Mouse (Mus musculus) intestine, embryonic 16.5 days (tissue): ENCODE measurements at regions not wholly inside any gene's neighbourhood (a gene's known extent, or its start where the extent isn't known, plus 50 kb on each side); places are given as distances from the start of the nearest gene placed in this dataset.

Experiments
- ATAC-seq: fragments of 200-750 bp; cut with Nextera tagmentation; 2 replicates; pipeline ENCODE4 v1.8.0; 2017; ENCODE audit warnings: moderate TSS enrichment, moderate library complexity
- H3K27ac ChIP-seq: fragments of 300-500 bp; sonication (generic); 2 replicates; pipeline ENCODE4 v1.5.1; 2014; ENCODE audit warnings: mild to moderate bottlenecking, low read length
- H3K27me3 ChIP-seq: fragments of 300-500 bp; sonication (generic); replicated peaks from 2 replicates; pipeline ENCODE4 v1.6.1; 2014; ENCODE audit warnings: low read length, control low read depth, mixed read lengths; ENCODE audit not compliant: control insufficient read depth, insufficient read depth
- H3K36me3 ChIP-seq: fragments of 300-500 bp; sonication (generic); 2 replicates; pipeline ENCODE4 v1.6.1; 2014; ENCODE audit warnings: low read length, control low read depth; ENCODE audit not compliant: control insufficient read depth, insufficient read depth
- H3K4me1 ChIP-seq: fragments of 300-500 bp; sonication (generic); 2 replicates; pipeline ENCODE4 v1.6.1; 2014; ENCODE audit warnings: low read length, control low read depth, mixed read lengths; ENCODE audit not compliant: control insufficient read depth, insufficient read depth
- H3K4me2 ChIP-seq: fragments of 300-500 bp; sonication (generic); 2 replicates; pipeline ENCODE4 v1.6.1; 2014; ENCODE audit warnings: low read depth, low read length, control low read depth
- H3K4me3 ChIP-seq: fragments of 300-500 bp; sonication (generic); 2 replicates; pipeline ENCODE4 v1.5.1; 2014; ENCODE audit warnings: mild to moderate bottlenecking, low read length
- H3K9ac ChIP-seq: fragments of 300-500 bp; sonication (generic); 2 replicates; pipeline ENCODE4 v1.6.1; 2014; ENCODE audit warnings: low read depth, low read length
- H3K9me3 ChIP-seq: fragments of 300-500 bp; sonication (generic); 2 replicates; pipeline ENCODE4 v1.6.1; 2016; ENCODE audit warnings: low read length, control low read depth; ENCODE audit not compliant: control insufficient read depth
- WGBS: fragments of 180-500 bp; shearing (Covaris S2); extraction: QIAGEN DNeasy Blood & Tissue Kit; methylation state at CpG from one replicate; pipeline ENCODE4 v1.1.7; 2014; 5-methylcytosine and 5-hydroxymethylcytosine counted together

GRCm38 (mm10) chr12:59460997-59461961, 241.8 kb upstream of the Fbxo33 start:
- Histone ChIP-seq H3K9ac (no peak overlapping the region), H3K4me3 (no peak overlapping the region), H3K4me2 (no peak overlapping the region), H3K9me3 (no peaks in the 10 kb centered on the region), H3K27ac (no peak overlapping the region), H3K4me1 (no peaks in the 10 kb centered on the region), H3K36me3 (no peaks in the 10 kb centered on the region), H3K27me3 (no peaks in the 10 kb centered on the region)
- 70% methylated on average over 10 of the region's 10 CpGs for WGBS
- no peak for ATAC-seq

- no peak overlapping the region for H3K4me2 ChIP-seq
- ATAC-seq = no peak
- no peaks in the 10 kb centered on the region for H3K9me3 ChIP-seq
- no peak overlapping the region for H3K4me3 ChIP-seq
- H3K27me3 ChIP-seq = no peaks in the 10 kb centered on the region
- 72% methylated on average over 5 of the region's 5 CpGs for WGBS
- no peak overlapping the region for H3K9ac ChIP-seq
- H3K27ac ChIP-seq = no peak overlapping the region
- no peaks in the 10 kb centered on the region for H3K4me1 ChIP-seq
- no peaks in the 10 kb centered on the region for H3K36me3 ChIP-seq
Measured at GRCm38 (mm10) chr12:59456175-59456851, 236.8 kb upstream of the Fbxo33 start.

DNA sequence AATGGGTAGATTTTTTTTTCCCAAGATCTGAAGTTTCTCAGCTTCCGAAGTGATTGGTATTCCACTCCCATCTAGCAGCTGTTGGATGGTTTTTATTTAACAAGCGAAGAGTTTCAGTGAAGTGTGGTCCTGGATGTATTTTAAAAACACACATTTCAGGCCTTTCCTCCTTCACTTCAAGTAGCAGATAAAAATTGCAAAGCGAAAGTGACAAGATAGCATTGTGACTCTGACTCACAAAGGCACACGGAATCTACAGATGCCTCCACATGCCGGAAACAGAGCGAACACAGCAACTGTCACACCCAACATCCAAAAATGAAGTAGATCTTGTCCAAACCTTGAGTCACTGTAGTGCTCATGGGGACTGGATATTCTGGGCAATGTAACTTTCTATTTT, 195.5 kb upstream of the Fbxo33 start:
- Histone ChIP-seq H3K9ac (no peak overlapping the region), H3K4me2 (no peak overlapping the region), H3K4me1 (no peaks in the 10 kb centered on the region), H3K36me3 (no peaks in the 10 kb centered on the region), H3K9me3 (no peaks in the 10 kb centered on the region), H3K4me3 (no peak overlapping the region), H3K27me3 (no peaks in the 10 kb centered on the region), H3K27ac (no peak overlapping the region)
- ATAC-seq = no peak
- 87% methylated on average over 6 of the region's 6 CpGs for WGBS

GRCm38 (mm10) chr12:59411491-59411890, 192.0 kb upstream of the Fbxo33 start:
- 62% methylated on average over 1 of the region's 1 CpGs for WGBS
- H3K4me3 ChIP-seq = no peak overlapping the region
- no peaks in the 10 kb centered on the region for H3K36me3 ChIP-seq
- H3K4me1 ChIP-seq = no peaks in the 10 kb centered on the region
- ATAC-seq = no peak
- H3K9ac ChIP-seq = no peak overlapping the region
- no peaks in the 10 kb centered on the region for H3K27me3 ChIP-seq
- no peaks in the 10 kb centered on the region for H3K9me3 ChIP-seq
- no peak overlapping the region for H3K4me2 ChIP-seq
- H3K27ac ChIP-seq = no peak overlapping the region

- Histone ChIP-seq H3K4me3 (no peak overlapping the region), H3K27ac (no peak overlapping the region), H3K27me3 (no peaks in the 10 kb centered on the region), H3K36me3 (no peaks in the 10 kb centered on the region), H3K4me1 (no peaks in the 10 kb centered on the region), H3K9ac (no peak overlapping the region), H3K4me2 (no peak overlapping the region), H3K9me3 (no peaks in the 10 kb centered on the region)
- no peak for ATAC-seq
- 88% methylated on average over 3 of the region's 3 CpGs for WGBS
Measured at GRCm38 (mm10) chr12:59391103-59391502, 171.6 kb upstream of the Fbxo33 start.

GRCm38 (mm10) chr12:59382812-59383211, 163.3 kb upstream of the Fbxo33 start:
- no peak for ATAC-seq
- no peak overlapping the region for H3K4me2 ChIP-seq
- no peaks in the 10 kb centered on the region for H3K27me3 ChIP-seq
- no peaks in the 10 kb centered on the region for H3K4me1 ChIP-seq
- H3K9me3 ChIP-seq = no peaks in the 10 kb centered on the region
- H3K27ac ChIP-seq = no peak overlapping the region
- no peak overlapping the region for H3K4me3 ChIP-seq
- no peaks in the 10 kb centered on the region for H3K36me3 ChIP-seq
- no peak overlapping the region for H3K9ac ChIP-seq
- 26% methylated on average over 3 of the region's 3 CpGs for WGBS

DNA sequence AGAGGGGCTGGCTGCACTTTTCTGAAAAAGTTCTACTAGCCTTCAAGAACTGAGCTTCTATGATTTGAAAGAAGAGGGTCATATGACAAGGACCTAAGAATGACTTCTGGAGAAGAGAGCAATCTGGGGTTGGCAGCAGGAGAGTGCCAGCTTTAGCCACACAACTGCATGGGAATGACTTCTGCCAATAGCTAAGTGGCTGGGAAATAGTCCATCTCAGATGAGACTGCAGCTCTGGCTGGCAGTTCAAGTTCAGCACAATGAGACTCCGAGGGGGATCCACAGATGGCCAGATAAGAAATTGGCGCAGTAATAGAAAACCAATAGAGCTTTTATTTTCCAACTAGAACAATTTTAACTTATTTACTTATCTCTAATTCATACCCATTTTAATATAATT, 122.1 kb upstream of the Fbxo33 start:
- Histone ChIP-seq H3K4me3 (no peak overlapping the region), H3K4me1 (no peaks in the 10 kb centered on the region)
- 81% methylated on average over 2 of the region's 2 CpGs for WGBS

GRCm38 (mm10) chr12:59330753-59331152, 111.2 kb upstream of the Fbxo33 start:
- ATAC-seq = no peak
- H3K36me3 ChIP-seq = no peaks in the 10 kb centered on the region
- no peaks in the 10 kb centered on the region for H3K9me3 ChIP-seq
- no peaks in the 10 kb centered on the region for H3K27me3 ChIP-seq
- no peak overlapping the region for H3K9ac ChIP-seq
- H3K4me3 ChIP-seq = no peak overlapping the region
- 80% methylated on average over 2 of the region's 2 CpGs for WGBS
- no peak overlapping the region for H3K27ac ChIP-seq
- H3K4me1 ChIP-seq = no peaks in the 10 kb centered on the region
- no peak overlapping the region for H3K4me2 ChIP-seq

More for the DNA sequence above, 122.1 kb upstream of the Fbxo33 start:
- H3K4me2 ChIP-seq = no peak overlapping the region
- ATAC-seq = no peak
- no peaks in the 10 kb centered on the region for H3K9me3 ChIP-seq
- no peaks in the 10 kb centered on the region for H3K27me3 ChIP-seq
- H3K9ac ChIP-seq = no peak overlapping the region
- H3K27ac ChIP-seq = no peak overlapping the region
- H3K36me3 ChIP-seq = no peaks in the 10 kb centered on the region

DNA sequence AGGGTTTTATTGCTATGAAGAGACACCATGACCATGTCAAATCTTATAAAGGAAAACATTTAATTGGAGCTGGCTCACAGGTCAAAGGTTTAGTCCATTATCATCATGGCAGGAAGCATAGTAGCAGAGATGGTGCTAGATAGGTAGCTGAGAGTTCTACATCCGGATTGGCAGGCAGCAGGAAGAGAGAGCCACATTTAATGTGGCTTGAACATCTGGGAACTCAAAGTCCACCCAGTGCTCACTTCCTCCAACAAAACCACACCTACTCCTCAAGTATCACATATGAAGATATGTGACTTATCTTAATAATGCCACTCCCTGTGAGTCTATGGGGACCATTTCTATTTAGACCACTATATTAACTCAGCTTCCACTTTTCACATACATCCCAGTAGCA, 93.2 kb upstream of the Fbxo33 start:
- no peak overlapping the region for H3K9ac ChIP-seq
- no peak overlapping the region for H3K4me2 ChIP-seq
- 69% methylated on average over 1 of the region's 1 CpGs for WGBS
- H3K27me3 ChIP-seq = no peaks in the 10 kb centered on the region
- H3K9me3 ChIP-seq = no peaks in the 10 kb centered on the region
- no peaks in the 10 kb centered on the region for H3K4me1 ChIP-seq
- H3K27ac ChIP-seq = no peak overlapping the region
- H3K4me3 ChIP-seq = no peak overlapping the region
- no peaks in the 10 kb centered on the region for H3K36me3 ChIP-seq
- peak; percentile 81 for ATAC-seq
